Mouse (Mus musculus) erythroblast, embryonic 14.5 days (primary cell): ENCODE data around the gene Slc11a1. TPM values are rescaled to one million over a fixed set of nuclear protein-coding genes. Genes with fewer than 3 reads are reported as not detected.

Experiments used
- H3K27me3 ChIP-seq: 2 replicates; pipeline ENCODE4 v1.6.1; 2012; ENCODE audit warnings: inconsistent platforms; ENCODE audit not compliant: control insufficient read depth
- H3K36me3 ChIP-seq: 2 replicates; pipeline ENCODE4 v1.6.1; 2012; ENCODE audit warnings: mild to moderate bottlenecking, inconsistent platforms; ENCODE audit not compliant: control insufficient read depth
- H3K4me1 ChIP-seq: 2 replicates; pipeline ENCODE4 v1.6.1; 2012; ENCODE audit warnings: inconsistent platforms; ENCODE audit not compliant: control insufficient read depth
- H3K4me3 ChIP-seq: replicated peaks from 2 replicates; pipeline ENCODE3; 2012; ENCODE audit warnings: moderate library complexity, mild to moderate bottlenecking, inconsistent platforms
- H3K9me3 ChIP-seq: 2 replicates; pipeline ENCODE4 v1.6.1; 2012; ENCODE audit warnings: low read length, inconsistent platforms, mixed read lengths; ENCODE audit not compliant: control insufficient read depth
- GATA1 ChIP-seq: IDR thresholded peaks from 2 replicates; pipeline ENCODE4 v1.6.1; 2012; ENCODE audit warnings: low read length, inconsistent platforms, mixed read lengths
- TAL1 ChIP-seq: IDR thresholded peaks from 3 replicates; pipeline ENCODE4 v1.6.1; 2012; ENCODE audit warnings: low read length, inconsistent platforms, mixed read lengths
- polyA plus RNA-seq: library from polyadenylated mRNA; stranded (reverse); fragments of >175 nt; gene quantifications from 2 replicates; pipeline ENCODE4 v1.2.3, GENCODE M21; 2012

Slc11a1 gene
- polyA plus RNA-seq, 1 experiment, result 0.93 TPM

- H3K9me3 ChIP-seq, result peaks cover 18% of the 10 kb centered on the region
- H3K36me3 ChIP-seq, result no peaks in the 10 kb centered on the region; the same call in 1 of the 2 replicates
- peaks cover 4% of the 10 kb centered on the region; the same call in 1 of the 2 replicates for H3K27me3 ChIP-seq
- H3K4me3 ChIP-seq, result no peak overlapping the region
- no peak for TF ChIP-seq GATA1
- TF ChIP-seq TAL1, result no peak
- H3K4me1 ChIP-seq, result peaks cover 19% of the 10 kb centered on the region
These were observed 40.1 kb downstream of the Slc11a1 start for GRCm38 (mm10) chr1:74415143-74415542.

DNA sequence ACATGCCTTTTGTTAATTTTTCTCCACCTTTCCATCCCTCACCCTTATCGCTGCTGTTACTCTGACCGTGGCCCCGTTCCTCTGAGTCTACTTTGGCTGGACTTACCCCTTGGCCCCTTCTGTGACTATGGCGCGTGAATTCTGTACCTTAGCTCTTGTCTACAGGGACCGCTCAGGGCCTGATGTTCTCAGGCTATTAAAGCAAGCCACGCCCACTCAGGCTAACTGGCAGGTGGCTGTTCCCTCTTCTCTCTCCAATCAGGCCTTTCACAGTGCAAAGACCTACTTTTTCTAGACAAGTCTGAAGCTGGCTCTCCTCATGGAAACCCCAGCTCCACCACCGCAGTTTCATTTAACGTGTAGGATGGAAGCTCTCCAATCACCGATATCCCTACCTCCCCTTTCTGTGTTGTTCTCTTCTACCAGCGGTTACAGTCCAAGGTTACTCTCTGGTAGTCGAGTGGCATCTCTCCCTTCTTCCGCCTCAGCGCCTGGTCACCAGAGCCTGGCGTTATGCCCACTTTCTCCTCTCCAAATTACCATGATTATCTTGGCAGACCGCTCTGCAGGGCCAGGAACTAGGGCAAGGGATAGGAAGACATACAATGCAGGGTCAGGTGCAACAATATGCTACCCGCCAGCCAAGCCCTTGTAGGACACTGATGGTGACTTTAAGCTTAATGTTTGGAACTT lies 43.9 kb downstream of the Slc11a1 start:
- peaks cover 18% of the 10 kb centered on the region for H3K9me3 ChIP-seq
- H3K4me1 ChIP-seq, result peaks cover 15% of the 10 kb centered on the region
- H3K36me3 ChIP-seq, result no peaks in the 10 kb centered on the region; the same call in 1 of the 2 replicates
- peaks cover 4% of the 10 kb centered on the region; the same call in 1 of the 2 replicates for H3K27me3 ChIP-seq
- TF ChIP-seq GATA1, result no peak
- no peak for TF ChIP-seq TAL1
- H3K4me3 ChIP-seq, result no peak overlapping the region

GRCm38 (mm10) chr1:74419440-74419794 lies 44.4 kb downstream of the Slc11a1 start:
- Histone ChIP-seq H3K4me1 (peaks cover 10% of the 10 kb centered on the region), H3K9me3 (peaks cover 16% of the 10 kb centered on the region), H3K36me3 (no peaks in the 10 kb centered on the region; the same call in 1 of the 2 replicates), H3K4me3 (no peak overlapping the region), H3K27me3 (peaks cover 4% of the 10 kb centered on the region; the same call in 1 of the 2 replicates)
- TF ChIP-seq GATA1, result no peak
- no peak for TF ChIP-seq TAL1

DNA sequence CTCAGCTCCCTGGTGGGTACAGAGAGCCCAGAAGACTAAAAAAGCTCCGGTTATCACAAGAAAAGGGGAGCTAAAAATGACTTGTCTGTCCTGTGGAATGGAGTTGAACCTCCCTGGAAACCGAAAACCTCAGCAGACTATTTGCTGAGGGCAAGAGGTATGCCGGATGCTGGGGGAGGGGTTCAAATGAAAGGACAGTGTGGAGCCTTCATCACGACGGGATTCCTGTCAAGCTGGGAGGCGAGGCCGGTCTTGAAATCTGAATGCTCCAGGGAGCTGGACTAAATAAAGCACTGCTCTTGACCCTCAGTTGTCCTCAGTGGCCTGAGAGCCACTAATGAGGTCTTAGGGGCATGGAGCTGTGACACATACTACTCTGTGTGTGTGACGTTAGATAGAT lies 48.2 kb downstream of the Slc11a1 start:
- Histone ChIP-seq H3K4me3 (no peak overlapping the region), H3K27me3 (0 out of 2 replicates have a peak, but pooled peaks cover 3% of the 10 kb centered on the region), H3K9me3 (no peaks in the 10 kb centered on the region), H3K4me1 (no peaks in the 10 kb centered on the region), H3K36me3 (no peaks in the 10 kb centered on the region)
- no peak for TF ChIP-seq GATA1

GRCm38 (mm10) chr1:74425845-74426244 lies 50.9 kb downstream of the Slc11a1 start:
- Histone ChIP-seq H3K36me3 (no peaks in the 10 kb centered on the region), H3K4me3 (no peak overlapping the region), H3K27me3 (0 out of 2 replicates have a peak, but pooled peaks cover 3% of the 10 kb centered on the region), H3K9me3 (no peaks in the 10 kb centered on the region), H3K4me1 (no peaks in the 10 kb centered on the region)
- TF ChIP-seq TAL1 (no peak), GATA1 (no peak)

DNA sequence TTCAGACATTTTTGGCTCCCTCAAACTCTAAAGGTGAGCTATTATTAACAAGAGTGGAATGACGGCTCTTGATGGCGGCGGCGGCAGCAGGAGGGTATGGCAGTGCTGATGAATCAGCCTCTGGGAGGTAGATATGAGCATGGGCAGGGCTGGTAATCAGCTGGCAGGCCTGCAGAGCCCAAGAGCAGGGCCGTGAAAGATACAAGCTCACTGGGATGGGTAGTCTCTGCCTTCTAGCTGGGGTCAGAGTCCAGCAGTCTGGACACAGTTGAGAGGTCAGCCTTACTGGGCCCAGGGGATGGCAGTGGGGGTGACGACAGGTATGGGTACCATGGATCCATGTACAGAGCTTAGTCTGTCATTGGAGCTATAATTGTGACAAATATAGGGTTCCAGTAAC lies 58.2 kb downstream of the Slc11a1 start:
- H3K27me3 ChIP-seq, result no peaks in the 10 kb centered on the region
- H3K4me1 ChIP-seq, result peaks cover 34% of the 10 kb centered on the region
- H3K36me3 ChIP-seq, result peaks cover 52% of the 10 kb centered on the region
- TF ChIP-seq GATA1 (no peak), TAL1 (no peak)
- H3K9me3 ChIP-seq, result no peaks in the 10 kb centered on the region
- no peak overlapping the region for H3K4me3 ChIP-seq

- Histone ChIP-seq H3K36me3 (peaks cover 66% of the 10 kb centered on the region), H3K4me3 (no peak overlapping the region), H3K27me3 (no peaks in the 10 kb centered on the region), H3K4me1 (peaks cover 34% of the 10 kb centered on the region), H3K9me3 (no peaks in the 10 kb centered on the region)
- TF ChIP-seq TAL1 (no peak), GATA1 (no peak)
These were observed 59.6 kb downstream of the Slc11a1 start for GRCm38 (mm10) chr1:74434596-74434995.

- TF ChIP-seq GATA1, result no peak
- TF ChIP-seq TAL1, result no peak
- Histone ChIP-seq H3K4me1 (peaks cover 34% of the 10 kb centered on the region), H3K27me3 (no peaks in the 10 kb centered on the region), H3K9me3 (no peaks in the 10 kb centered on the region), H3K4me3 (no peak overlapping the region), H3K36me3 (peaks cover 76% of the 10 kb centered on the region)
These were observed 60.6 kb downstream of the Slc11a1 start for GRCm38 (mm10) chr1:74435563-74435962.

Other genes starting within 250 kb of the Slc11a1 start
- gene Rufy4, start 249.7 kb upstream of the Slc11a1 start, polyA plus RNA-seq, result not detected in 2 replicates
- 0.01 TPM in 1 of 2 replicates, not detected in the other for gene Cxcr2, start 221.2 kb upstream of the Slc11a1 start, polyA plus RNA-seq
- gene Cxcr1, start 180.6 kb upstream of the Slc11a1 start, polyA plus RNA-seq, result not detected in 2 replicates
- gene Arpc2, start 139.1 kb upstream of the Slc11a1 start, polyA plus RNA-seq, result 6.5 and 7.8 TPM in 2 replicates
- not detected in 2 replicates for gene Gpbar1, start 96.6 kb upstream of the Slc11a1 start, polyA plus RNA-seq
- gene Aamp, start 90.5 kb upstream of the Slc11a1 start, polyA plus RNA-seq, result 12.2 and 15.5 TPM in 2 replicates
- 10.0 and 10.9 TPM in 2 replicates for gene Pnkd, start 90.3 kb upstream of the Slc11a1 start, polyA plus RNA-seq
- 2.7 and 3.3 TPM in 2 replicates for gene Tmbim1, start 69.6 kb upstream of the Slc11a1 start, polyA plus RNA-seq
- not detected in 2 replicates for gene Catip, start 13.1 kb upstream of the Slc11a1 start, polyA plus RNA-seq
- 33.4 and 34.3 TPM in 2 replicates for gene Ctdsp1, start 16.3 kb downstream of the Slc11a1 start, polyA plus RNA-seq
- gene Vil1, start 34.2 kb downstream of the Slc11a1 start, polyA plus RNA-seq, result not detected in 2 replicates
- 0.78 and 0.87 TPM in 2 replicates for gene Cnot9, start 130.9 kb downstream of the Slc11a1 start, polyA plus RNA-seq
- not detected in 2 replicates for gene Plcd4, start 167.7 kb downstream of the Slc11a1 start, polyA plus RNA-seq
- 0.08 and 0.14 TPM in 2 replicates for gene Usp37, start 169.1 kb downstream of the Slc11a1 start, polyA plus RNA-seq
- gene Zfp142, start 213.1 kb downstream of the Slc11a1 start, polyA plus RNA-seq, result 0.34 and 0.41 TPM in 2 replicates
- 0.06 and 0.18 TPM in 2 replicates for gene Bcs1l, start 213.1 kb downstream of the Slc11a1 start, polyA plus RNA-seq
- gene Rnf25, start 226.2 kb downstream of the Slc11a1 start, polyA plus RNA-seq, result 1.2 and 1.4 TPM in 2 replicates
- not detected in 2 replicates for gene Stk36, start 226.2 kb downstream of the Slc11a1 start, polyA plus RNA-seq